Mouse (Mus musculus): ENCODE measurements around the gene Nfe2l1.

DNA sequence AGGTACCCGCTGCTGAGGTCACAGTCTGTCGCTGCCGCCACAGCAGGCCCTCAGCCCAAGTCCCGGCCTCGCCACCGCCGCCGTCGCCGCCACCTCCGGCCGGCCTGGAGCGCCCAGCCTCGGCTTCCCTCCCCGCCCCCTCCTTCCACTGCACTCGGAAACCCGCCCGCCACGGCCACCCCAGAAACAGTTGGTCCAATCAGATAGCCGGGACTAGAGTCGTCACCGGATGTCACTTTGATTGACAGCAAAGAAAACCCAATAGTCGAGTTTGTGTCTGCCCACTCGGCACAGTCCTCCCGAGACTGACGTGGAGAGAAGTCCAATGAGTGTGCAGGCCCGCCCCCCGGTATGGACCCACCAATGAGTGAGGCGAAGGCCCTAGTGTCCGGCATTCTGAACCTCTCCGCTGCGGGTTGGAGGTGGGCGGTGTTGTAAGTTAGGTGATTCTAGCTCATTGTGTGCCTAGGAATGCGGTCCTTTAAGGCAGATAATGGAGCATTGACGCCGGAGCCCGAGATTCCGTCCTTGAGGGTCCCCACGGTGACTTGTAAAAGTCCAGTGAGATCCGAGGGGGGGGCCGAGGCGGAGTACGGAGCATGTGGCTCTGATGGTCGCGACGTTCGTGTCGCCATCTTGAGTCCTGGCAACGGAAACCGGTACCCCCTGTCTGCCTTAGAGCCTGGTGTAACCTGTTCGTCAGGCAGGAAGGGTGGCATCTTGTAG is at the start of gene Nfe2l1:
- TF ChIP-seq CTCF (IDR thresholded peaks at IDR 0.05; ENCODE audit: low read depth) (no peak), EP300 (IDR thresholded peaks at IDR 0.05; ENCODE audit: low read depth) (peak; percentile 8; the same call in 1 of the 2 replicates)

Measured in heart, postnatal 0 days (tissue).